Mouse (Mus musculus): ENCODE measurements around the gene Srr. TPM values are rescaled to one million over a fixed set of nuclear protein-coding genes. Genes with fewer than 3 reads are reported as not detected.

Srr gene
- polyA plus RNA-seq (2014; fragmentation: Nextera tagmentation; extraction: Ambion mirVana) = 29.4 and 34.3 TPM in 2 replicates

- Histone ChIP-seq H3K27ac (ENCODE audit: low read depth, low read length) (peak within 1 kb of the TSS; percentile 94), H3K27me3 (ENCODE audit: control insufficient read depth, insufficient read depth, low read length) (no peaks in the 10 kb centered on the region), H3K4me3 (ENCODE audit: low read depth, low read length) (peak within 1 kb of the TSS; percentile 79), H3K4me1 (ENCODE audit: control insufficient read depth, insufficient read depth, low read length) (peaks cover 12% of the 10 kb centered on the region), H3K9me3 (ENCODE audit: control insufficient read depth, low read length) (no peaks in the 10 kb centered on the region), H3K4me2 (ENCODE audit: low read depth) (peak within 1 kb of the TSS; percentile 69), H3K36me3 (ENCODE audit: control insufficient read depth, insufficient read depth, low read length) (peaks cover 5% of the 10 kb centered on the region), H3K9ac (ENCODE audit: low read length) (peak within 1 kb of the TSS; percentile 91)
- ATAC-seq (ENCODE audit: insufficient read depth, low FRiP score, low TSS enrichment) (peak; percentile 91), DNase-seq (ENCODE audit: low spot score) (peak; percentile 98)
- under 1% methylated on average over 68 of the region's 88 CpGs for WGBS
Measured at GRCm38 (mm10) chr11:74925577-74926387, at the start of gene Srr, which contains the start of gene Smg6. Gene Srr, minus strand, starts transcription at chr11:74925948. Gene Smg6, plus strand, starts transcription at chr11:74925823.

DNA sequence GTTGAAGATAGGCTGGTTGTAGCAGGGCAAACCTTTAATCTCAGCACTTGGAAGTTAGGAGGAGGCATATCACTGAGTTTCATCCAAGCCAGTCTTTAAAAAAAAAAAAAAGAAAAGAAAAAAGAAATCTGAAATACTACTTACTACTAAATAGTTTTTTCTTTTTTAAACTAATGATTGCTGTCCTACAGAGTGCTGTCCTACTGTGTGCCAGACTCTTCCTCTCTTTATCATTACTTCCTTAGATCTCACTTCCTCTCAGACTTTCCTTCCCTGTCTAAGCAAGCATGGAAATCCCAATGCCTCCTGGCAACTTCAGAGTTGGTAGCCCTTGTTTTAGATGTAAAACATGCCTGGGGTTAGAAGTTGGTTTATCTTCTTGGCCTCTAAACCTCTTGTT lies 48.9 kb upstream of the Srr start:
- Histone ChIP-seq H3K4me1 (ENCODE audit: control insufficient read depth, insufficient read depth, low read length) (no peaks in the 10 kb centered on the region), H3K4me3 (ENCODE audit: low read depth, low read length) (no peak overlapping the region), H3K9me3 (ENCODE audit: control insufficient read depth, low read length) (no peaks in the 10 kb centered on the region), H3K36me3 (ENCODE audit: control insufficient read depth, insufficient read depth, low read length) (no peaks in the 10 kb centered on the region), H3K9ac (ENCODE audit: low read length) (no peak overlapping the region), H3K4me2 (ENCODE audit: low read depth) (no peak overlapping the region), H3K27ac (ENCODE audit: low read depth, low read length) (no peak overlapping the region), H3K27me3 (ENCODE audit: control insufficient read depth, insufficient read depth, low read length) (no peaks in the 10 kb centered on the region)
- DNase-seq (ENCODE audit: low spot score) (no peak), ATAC-seq (ENCODE audit: insufficient read depth, low FRiP score, low TSS enrichment) (no peak)

- no peak overlapping the region for H3K4me3 ChIP-seq (ENCODE audit: low read depth, low read length)
- ATAC-seq (ENCODE audit: insufficient read depth, low FRiP score, low TSS enrichment) = no peak
Measured at GRCm38 (mm10) chr11:74973290-74974157, 47.8 kb upstream of the Srr start.

GRCm38 (mm10) chr11:74965516-74965915 lies 39.8 kb upstream of the Srr start:
- no peaks in the 10 kb centered on the region for H3K27me3 ChIP-seq (ENCODE audit: control insufficient read depth, insufficient read depth, low read length)
- WGBS = 90% methylated on average over 3 of the region's 3 CpGs

More at GRCm38 (mm10) chr11:74973290-74974157, 47.8 kb upstream of the Srr start:
- no peaks in the 10 kb centered on the region for H3K9me3 ChIP-seq (ENCODE audit: control insufficient read depth, low read length)
- no peak for DNase-seq (ENCODE audit: low spot score)
- H3K27ac ChIP-seq (ENCODE audit: low read depth, low read length) = no peak overlapping the region
- H3K27me3 ChIP-seq (ENCODE audit: control insufficient read depth, insufficient read depth, low read length) = no peaks in the 10 kb centered on the region
- 86% methylated on average over 7 of the region's 7 CpGs for WGBS
- H3K9ac ChIP-seq (ENCODE audit: low read length) = no peak overlapping the region
- no peaks in the 10 kb centered on the region for H3K36me3 ChIP-seq (ENCODE audit: control insufficient read depth, insufficient read depth, low read length)
- no peak overlapping the region for H3K4me2 ChIP-seq (ENCODE audit: low read depth)
- H3K4me1 ChIP-seq (ENCODE audit: control insufficient read depth, insufficient read depth, low read length) = no peaks in the 10 kb centered on the region

GRCm38 (mm10) chr11:74962846-74963407 lies 37.2 kb upstream of the Srr start:
- no peaks in the 10 kb centered on the region for H3K4me1 ChIP-seq (ENCODE audit: control insufficient read depth, insufficient read depth, low read length)
- no peak overlapping the region for H3K9ac ChIP-seq (ENCODE audit: low read length)
- no peak overlapping the region for H3K4me3 ChIP-seq (ENCODE audit: low read depth, low read length)
- H3K9me3 ChIP-seq (ENCODE audit: control insufficient read depth, low read length) = no peaks in the 10 kb centered on the region
- ATAC-seq (ENCODE audit: insufficient read depth, low FRiP score, low TSS enrichment) = no peak
- no peak overlapping the region for H3K27ac ChIP-seq (ENCODE audit: low read depth, low read length)
- DNase-seq (ENCODE audit: low spot score) = no peak
- H3K4me2 ChIP-seq (ENCODE audit: low read depth) = no peak overlapping the region
- no peaks in the 10 kb centered on the region for H3K36me3 ChIP-seq (ENCODE audit: control insufficient read depth, insufficient read depth, low read length)
- H3K27me3 ChIP-seq (ENCODE audit: control insufficient read depth, insufficient read depth, low read length) = no peaks in the 10 kb centered on the region
- WGBS = 83% methylated on average over 2 of the region's 2 CpGs

More at GRCm38 (mm10) chr11:74965516-74965915, 39.8 kb upstream of the Srr start:
- H3K4me2 ChIP-seq (ENCODE audit: low read depth) = no peak overlapping the region
- H3K27ac ChIP-seq (ENCODE audit: low read depth, low read length) = no peak overlapping the region
- no peak overlapping the region for H3K9ac ChIP-seq (ENCODE audit: low read length)
- no peaks in the 10 kb centered on the region for H3K36me3 ChIP-seq (ENCODE audit: control insufficient read depth, insufficient read depth, low read length)
- no peaks in the 10 kb centered on the region for H3K9me3 ChIP-seq (ENCODE audit: control insufficient read depth, low read length)
- no peak for DNase-seq (ENCODE audit: low spot score)
- no peak overlapping the region for H3K4me3 ChIP-seq (ENCODE audit: low read depth, low read length)
- ATAC-seq (ENCODE audit: insufficient read depth, low FRiP score, low TSS enrichment) = no peak
- H3K4me1 ChIP-seq (ENCODE audit: control insufficient read depth, insufficient read depth, low read length) = no peaks in the 10 kb centered on the region

DNA sequence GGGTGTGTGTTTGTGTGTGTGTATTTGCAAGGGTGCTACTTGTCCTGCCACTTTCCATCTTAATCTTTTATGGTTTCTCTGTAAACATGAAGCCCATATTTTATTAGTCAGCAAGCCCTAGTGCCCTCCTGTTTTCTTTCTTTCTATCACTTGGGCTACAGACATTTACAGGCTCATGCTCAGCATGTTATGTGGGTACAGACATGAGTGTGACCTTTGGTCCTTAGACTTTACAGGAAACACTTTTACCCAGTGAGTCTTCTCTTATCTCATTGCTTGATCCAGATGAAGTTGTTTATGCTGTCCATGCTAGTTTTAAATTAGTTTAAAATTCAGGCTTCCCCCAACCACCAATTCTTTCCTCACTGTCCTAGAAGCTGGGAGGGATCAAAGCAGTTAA lies 36.2 kb upstream of the Srr start:
- no peak overlapping the region for H3K4me3 ChIP-seq (ENCODE audit: low read depth, low read length)
- no peaks in the 10 kb centered on the region for H3K4me1 ChIP-seq (ENCODE audit: control insufficient read depth, insufficient read depth, low read length)
- no peak overlapping the region for H3K27ac ChIP-seq (ENCODE audit: low read depth, low read length)
- H3K27me3 ChIP-seq (ENCODE audit: control insufficient read depth, insufficient read depth, low read length) = no peaks in the 10 kb centered on the region
- no peaks in the 10 kb centered on the region for H3K36me3 ChIP-seq (ENCODE audit: control insufficient read depth, insufficient read depth, low read length)
- ATAC-seq (ENCODE audit: insufficient read depth, low FRiP score, low TSS enrichment) (no peak), DNase-seq (ENCODE audit: low spot score) (no peak)
- H3K9ac ChIP-seq (ENCODE audit: low read length) = no peak overlapping the region
- H3K9me3 ChIP-seq (ENCODE audit: control insufficient read depth, low read length) = no peaks in the 10 kb centered on the region
- H3K4me2 ChIP-seq (ENCODE audit: low read depth) = no peak overlapping the region

- Histone ChIP-seq H3K9ac (ENCODE audit: low read length) (no peak overlapping the region), H3K4me1 (ENCODE audit: control insufficient read depth, insufficient read depth, low read length) (no peaks in the 10 kb centered on the region), H3K9me3 (ENCODE audit: control insufficient read depth, low read length) (no peaks in the 10 kb centered on the region), H3K4me3 (ENCODE audit: low read depth, low read length) (no peak overlapping the region), H3K36me3 (ENCODE audit: control insufficient read depth, insufficient read depth, low read length) (no peaks in the 10 kb centered on the region), H3K27me3 (ENCODE audit: control insufficient read depth, insufficient read depth, low read length) (no peaks in the 10 kb centered on the region), H3K27ac (ENCODE audit: low read depth, low read length) (no peak overlapping the region), H3K4me2 (ENCODE audit: low read depth) (no peak overlapping the region)
- ATAC-seq (ENCODE audit: insufficient read depth, low FRiP score, low TSS enrichment) = no peak
- WGBS = 94% methylated on average over 9 of the region's 9 CpGs
- no peak for DNase-seq (ENCODE audit: low spot score)
Measured at GRCm38 (mm10) chr11:74960031-74960551, 34.3 kb upstream of the Srr start.

DNA sequence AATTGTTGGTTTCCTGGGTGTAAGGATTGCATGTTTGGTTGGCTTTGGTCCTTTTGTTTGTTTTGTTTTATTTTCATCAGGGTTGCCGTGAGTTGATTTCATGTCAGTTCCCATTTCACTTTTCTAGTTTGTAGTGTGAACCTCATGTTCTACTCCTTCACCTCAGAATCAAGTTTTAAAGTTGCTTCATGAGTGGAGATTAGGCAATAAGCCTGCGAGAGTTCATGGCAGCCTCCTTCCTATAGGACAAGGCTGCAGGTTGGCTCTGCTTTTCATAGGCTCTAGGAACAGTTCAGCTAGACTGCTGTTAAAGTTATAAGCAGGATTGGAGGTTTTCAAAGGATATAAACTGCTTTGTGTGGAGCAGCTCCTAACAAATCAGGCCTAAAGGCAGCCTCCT lies 33.8 kb upstream of the Srr start:
- H3K4me1 ChIP-seq (ENCODE audit: control insufficient read depth, insufficient read depth, low read length) = no peaks in the 10 kb centered on the region
- H3K9me3 ChIP-seq (ENCODE audit: control insufficient read depth, low read length) = no peaks in the 10 kb centered on the region
- H3K9ac ChIP-seq (ENCODE audit: low read length) = no peak overlapping the region
- no peak overlapping the region for H3K4me2 ChIP-seq (ENCODE audit: low read depth)
- no peak overlapping the region for H3K27ac ChIP-seq (ENCODE audit: low read depth, low read length)
- 94% methylated on average over 2 of the region's 2 CpGs for WGBS
- H3K4me3 ChIP-seq (ENCODE audit: low read depth, low read length) = no peak overlapping the region
- H3K36me3 ChIP-seq (ENCODE audit: control insufficient read depth, insufficient read depth, low read length) = no peaks in the 10 kb centered on the region
- ATAC-seq (ENCODE audit: insufficient read depth, low FRiP score, low TSS enrichment) (no peak), DNase-seq (ENCODE audit: low spot score) (no peak)
- H3K27me3 ChIP-seq (ENCODE audit: control insufficient read depth, insufficient read depth, low read length) = no peaks in the 10 kb centered on the region
